Comparison of ENCODE assay signal across 29 mouse cellular contexts in the genomic region with DNA sequence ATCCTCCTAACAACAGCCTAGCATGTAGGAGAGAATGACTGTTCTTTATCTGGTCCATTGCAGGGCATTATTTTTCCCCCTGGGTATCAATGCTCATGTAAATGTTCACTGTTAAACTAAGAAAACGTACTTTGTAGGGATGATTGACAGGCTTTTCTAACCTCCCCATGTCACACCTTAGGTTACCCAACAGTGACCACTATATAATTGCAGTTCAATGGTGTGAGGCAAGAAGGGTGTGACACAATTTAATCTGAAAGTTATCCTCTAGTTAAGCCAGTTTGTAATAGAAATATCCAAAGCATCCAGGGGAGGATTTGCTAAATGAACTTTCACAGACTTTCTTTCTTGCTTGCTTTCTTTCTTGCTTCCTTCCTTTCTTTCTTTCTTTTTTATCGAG.
"Had no signal": no experiment of that assay in that cellular context is flagged by ENCODE, and none has a peak within 500 bp of the region (broad histone marks: within the 10 kb centered on the region; RNA-seq: fewer than 3 reads in every experiment).

No protein-coding gene starts in this region.

- ATAC-seq: forebrain, embryonic 13.5 days; forebrain, embryonic 14.5 days; forebrain, embryonic 15.5 days; forebrain, embryonic 16.5 days had no signal

- H3K27me3 ChIP-seq: embryonic facial prominence, embryonic 12.5 days; embryonic facial prominence, embryonic 13.5 days; embryonic facial prominence, embryonic 15.5 days; forebrain, embryonic 12.5 days; forebrain, embryonic 13.5 days; forebrain, embryonic 15.5 days had no signal

- H3K27ac ChIP-seq: embryonic facial prominence, embryonic 10.5 days; embryonic facial prominence, embryonic 12.5 days; embryonic facial prominence, embryonic 13.5 days; embryonic facial prominence, embryonic 15.5 days; forebrain, embryonic 10.5 days; forebrain, embryonic 12.5 days; forebrain, embryonic 13.5 days; gastrocnemius, adult 2 months; heart, adult 2 months had no signal

- H3K9me3 ChIP-seq: embryonic facial prominence, embryonic 10.5 days; embryonic facial prominence, embryonic 12.5 days; embryonic facial prominence, embryonic 13.5 days; embryonic facial prominence, embryonic 15.5 days; forebrain, embryonic 10.5 days; forebrain, embryonic 12.5 days; forebrain, embryonic 13.5 days; forebrain, embryonic 15.5 days had no signal

- H3K36me3 ChIP-seq: embryonic facial prominence, embryonic 10.5 days; embryonic facial prominence, embryonic 12.5 days; embryonic facial prominence, embryonic 13.5 days; embryonic facial prominence, embryonic 15.5 days; forebrain, embryonic 10.5 days; forebrain, embryonic 12.5 days; forebrain, embryonic 15.5 days had no signal

- H3K4me2 ChIP-seq: embryonic facial prominence, embryonic 12.5 days; embryonic facial prominence, embryonic 13.5 days; embryonic facial prominence, embryonic 15.5 days; forebrain, embryonic 12.5 days; forebrain, embryonic 13.5 days; forebrain, embryonic 15.5 days had no signal

- H3K4me1 ChIP-seq: embryonic facial prominence, embryonic 12.5 days; forebrain, embryonic 10.5 days; forebrain, embryonic 12.5 days; forebrain, embryonic 13.5 days; forebrain, embryonic 15.5 days had no signal

- DNase-seq: cerebellum, adult 2 months; cerebellum, adult 8-10 months; cerebellum, adult 9-10 months; cerebellum, adult 9-11 months; cerebellum, postnatal 10 days; cerebellum, postnatal 14 days; cerebellum, postnatal 25 days; cerebellum, postnatal 36 days; embryo, embryonic 11 days; forebrain, postnatal 0 days; gastrocnemius, adult 2 months; gastrocnemius, postnatal 10 days; gastrocnemius, postnatal 14 days; gastrocnemius, postnatal 25 days; gastrocnemius, postnatal 36 days; heart, adult 11 months; heart, adult 18-20 months; heart, adult 2 months had no signal

- H3K9ac ChIP-seq: embryonic facial prominence, embryonic 12.5 days; embryonic facial prominence, embryonic 13.5 days; embryonic facial prominence, embryonic 15.5 days; forebrain, embryonic 12.5 days; forebrain, embryonic 13.5 days; forebrain, embryonic 15.5 days; forebrain, postnatal 0 days had no signal

- H3K4me3 ChIP-seq: embryonic facial prominence, embryonic 10.5 days; embryonic facial prominence, embryonic 12.5 days; embryonic facial prominence, embryonic 13.5 days; embryonic facial prominence, embryonic 15.5 days; erythroblast, embryonic 14.5 days; forebrain, embryonic 10.5 days; forebrain, embryonic 12.5 days; forebrain, embryonic 13.5 days; forebrain, embryonic 15.5 days; gastrocnemius, adult 2 months; heart, adult 2 months had no signal
